ENCODE assay signal across 8 mouse cellular contexts in the genomic region with DNA sequence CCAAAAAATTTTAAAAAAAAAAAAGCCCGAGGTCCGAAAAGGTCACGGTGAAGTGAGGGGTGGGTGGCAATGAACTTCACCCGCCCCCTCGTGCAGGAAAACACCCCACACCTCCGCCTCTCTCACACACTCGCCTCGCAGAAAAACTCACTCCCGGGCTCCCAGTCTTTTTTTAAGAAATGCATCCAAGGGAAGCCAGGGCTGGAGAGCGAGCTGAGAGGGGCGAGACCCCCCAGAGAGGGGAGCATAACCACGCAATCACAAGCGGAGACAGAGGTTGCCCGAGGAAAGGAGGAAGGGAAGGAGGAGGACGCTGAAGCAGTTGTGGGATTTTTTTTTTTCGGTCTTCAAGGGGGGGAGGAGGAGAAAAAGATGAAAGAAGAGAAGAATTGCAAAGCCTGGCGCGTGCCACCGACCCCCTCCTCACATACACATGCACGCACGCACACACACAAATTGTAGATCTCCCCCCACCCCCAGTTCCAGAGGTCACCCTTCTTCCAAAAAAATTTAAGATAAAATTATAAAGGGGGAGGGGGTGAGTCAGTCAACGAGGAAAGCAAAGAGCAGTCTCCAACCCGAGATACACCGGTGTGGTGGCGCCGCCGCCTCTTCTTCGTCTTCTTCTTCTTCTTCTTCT. TPM values are rescaled to one million over a fixed set of nuclear protein-coding genes. Genes with fewer than 3 reads are reported as not detected.
A peak's percentile ranks its signal among the peaks of the same experiment; 100 is the strongest.
DNase-seq lines count a peak whose midpoint lies in the region; ATAC-seq and TF ChIP-seq lines count a peak whose summit lies in the region.

No protein-coding gene starts in this region.

- no peaks in the 10 kb centered on the region for H3K9me3 ChIP-seq in embryonic facial prominence, embryonic 13.5 days
- no peaks in the 10 kb centered on the region for H3K9me3 ChIP-seq in limb, embryonic 14.5 days (ENCODE audit: control insufficient read depth, low read length)

- no peak for TF ChIP-seq POLR2A in kidney, adult 2 months (IDR thresholded peaks at IDR 0.05; ENCODE audit: low read depth, low read length)
- TF ChIP-seq POLR2A in limb, embryonic 14.5 days (IDR thresholded peaks at IDR 0.05; ENCODE audit: borderline replicate concordance, extremely low read depth, insufficient read depth, insufficient read length) = no peak
- no peak for TF ChIP-seq POLR2A in olfactory bulb, adult 2 months (IDR thresholded peaks at IDR 0.05; ENCODE audit: insufficient read depth, low read depth, low read length)

- H3K4me1 ChIP-seq in kidney, adult 2 months (ENCODE audit: control insufficient read depth, insufficient read depth, low read length) = peaks cover 6% of the 10 kb centered on the region
- H3K4me1 ChIP-seq in embryonic facial prominence, embryonic 13.5 days = peaks cover 26% of the 10 kb centered on the region
- peaks cover 17% of the 10 kb centered on the region for H3K4me1 ChIP-seq in limb, embryonic 14.5 days (ENCODE audit: control insufficient read depth, insufficient read depth, low read length)
- H3K4me1 ChIP-seq in olfactory bulb, adult 2 months (ENCODE audit: control insufficient read depth, insufficient read depth, low read length) = peaks cover 4% of the 10 kb centered on the region

- peaks cover 2% of the 10 kb centered on the region for H3K27me3 ChIP-seq in kidney, adult 2 months (replicated peaks; ENCODE audit: control insufficient read depth, insufficient read depth, low read length)
- H3K27me3 ChIP-seq in embryonic facial prominence, embryonic 13.5 days = no peaks in the 10 kb centered on the region
- H3K27me3 ChIP-seq in limb, embryonic 14.5 days (ENCODE audit: control insufficient read depth, insufficient read depth, low read length) = no peaks in the 10 kb centered on the region

- H3K9ac ChIP-seq in embryonic facial prominence, embryonic 13.5 days = peak overlapping the region; percentile 92
- peak overlapping the region; percentile 82 for H3K9ac ChIP-seq in limb, embryonic 14.5 days (ENCODE audit: low read depth, low read length, severe bottlenecking)

- no peak for TF ChIP-seq CTCF in kidney, adult 2 months (conservative IDR thresholded peaks at IDR 0.05; ENCODE audit: insufficient read depth, insufficient read length, low read depth, low read length)
- TF ChIP-seq CTCF in olfactory bulb, adult 2 months (IDR thresholded peaks at IDR 0.05; ENCODE audit: insufficient read depth, low read depth, low read length) = no peak

- ATAC-seq in embryonic facial prominence, embryonic 13.5 days (ENCODE audit: insufficient number of reproducible peaks, insufficient read depth, low FRiP score, low TSS enrichment, low read depth) = no peak
- peak; percentile 4 for ATAC-seq in limb, embryonic 14.5 days (ENCODE audit: low FRiP score, low read depth)

- H3K27ac ChIP-seq in kidney, adult 2 months (ENCODE audit: insufficient read depth, low read depth, low read length) = no peak overlapping the region
- peak overlapping the region; percentile 94 for H3K27ac ChIP-seq in embryonic facial prominence, embryonic 13.5 days
- H3K27ac ChIP-seq in limb, embryonic 14.5 days (replicated peaks; ENCODE audit: low read depth, low read length) = peak overlapping the region; percentile 85
- peak overlapping the region; percentile 70 for H3K27ac ChIP-seq in olfactory bulb, adult 2 months (ENCODE audit: insufficient read depth, low read depth, low read length)

- peak overlapping the region; percentile 73 for H3K4me2 ChIP-seq in embryonic facial prominence, embryonic 13.5 days
- H3K4me2 ChIP-seq in limb, embryonic 14.5 days (replicated peaks; ENCODE audit: low read depth, low read length, severe bottlenecking) = peak overlapping the region; percentile 57

- 1% methylated on average over 28 of the region's 28 CpGs for WGBS in kidney, adult 2 months
- under 1% methylated on average over 28 of the region's 28 CpGs for WGBS in embryonic facial prominence, embryonic 13.5 days
- under 1% methylated on average over 28 of the region's 28 CpGs for WGBS in limb, embryonic 14.5 days
- WGBS in olfactory bulb, adult 2 months = under 1% methylated on average over 28 of the region's 28 CpGs

- DNase-seq in kidney, adult 2 months = no peak
- DNase-seq in kidney, adult 8-10 months = no peak
- peak; percentile 61 for DNase-seq in adrenal gland, adult 2 months
- DNase-seq in heart, postnatal 4 days = peak; percentile 22
- peak; percentile 47 for DNase-seq in limb, embryonic 14.5 days (ENCODE audit: low spot score)
- no peak for DNase-seq in urinary bladder, adult 18-20 months (ENCODE audit: low spot score in 2 of 2)

- no peaks in the 10 kb centered on the region for H3K36me3 ChIP-seq in kidney, adult 2 months (ENCODE audit: control insufficient read depth, insufficient read depth, low read length)
- no peaks in the 10 kb centered on the region for H3K36me3 ChIP-seq in embryonic facial prominence, embryonic 13.5 days
- H3K36me3 ChIP-seq in limb, embryonic 14.5 days (ENCODE audit: control insufficient read depth, insufficient read depth, low read length) = no peaks in the 10 kb centered on the region

- peak overlapping the region; percentile 63 for H3K4me3 ChIP-seq in kidney, adult 2 months (ENCODE audit: insufficient read depth, low read depth, low read length)
- peak overlapping the region; percentile 89 for H3K4me3 ChIP-seq in embryonic facial prominence, embryonic 13.5 days
- H3K4me3 ChIP-seq in limb, embryonic 14.5 days (replicated peaks; ENCODE audit: low read length) = peak overlapping the region; percentile 78
- H3K4me3 ChIP-seq in olfactory bulb, adult 2 months (ENCODE audit: insufficient read depth, low read depth, low read length) = peak overlapping the region; percentile 85

RNA-seq across cellular contexts. Expression of a gene that starts 0.6 kb away (rescaled TPM):
- 7.0 and 9.2 TPM in 2 replicates for polyA plus RNA-seq in kidney, adult 2 months (2012; rRNA removed)
- 10 to 100 TPM; 20.2 to 46.3 TPM for total RNA-seq in adrenal gland, adult 2 months (2021)
- polyA plus RNA-seq in adrenal gland, adult 2 months (2012; rRNA removed) = 31.0 and 51.6 TPM in 2 replicates
- 69.8 and 77.2 TPM in 2 replicates for polyA plus RNA-seq in embryonic facial prominence, embryonic 13.5 days (2015; fragmentation: Nextera tagmentation; extraction: Ambion mirVana)
- 10 to 100 TPM; 49.0 to 51.4 TPM for total RNA-seq in heart, postnatal 4 days (2021)
- 50.8 and 64.8 TPM in 2 replicates for polyA plus RNA-seq in limb, embryonic 14.5 days (2012; rRNA removed)
- polyA plus RNA-seq in limb, embryonic 14.5 days (2014; fragmentation: Nextera tagmentation; extraction: Ambion mirVana) = 38.3 and 48.6 TPM in 2 replicates
- not detected in 2 replicates for polyA plus RNA-seq in olfactory bulb, adult 2 months (2012; ENCODE audit: insufficient read depth, insufficient read length, low replicate concordance, missing spikeins)

Comparison
In these comparisons a context has a peak if more than half of its experiments do, and no peak if none do; other contexts are left out.
1. DNase-seq: peak in adrenal gland, adult 2 months (single experiment), heart, postnatal 4 days (single experiment) and limb, embryonic 14.5 days (single experiment); none in kidney, adult 2 months (single experiment), kidney, adult 8-10 months (0 of 2) and urinary bladder, adult 18-20 months (0 of 2).
2. Peak in every context shown above with its lines, with median percentiles within 50 percentile points of each other: H3K4me3 ChIP-seq.